Mouse (Mus musculus): ENCODE data around the gene Rasgef1b. TPM values are rescaled to one million over a fixed set of nuclear protein-coding genes. Genes with fewer than 3 reads are reported as not detected.

Rasgef1b gene
- 55.4 and 63.5 TPM in 2 replicates for polyA plus RNA-seq (2012; rRNA removed)

DNA sequence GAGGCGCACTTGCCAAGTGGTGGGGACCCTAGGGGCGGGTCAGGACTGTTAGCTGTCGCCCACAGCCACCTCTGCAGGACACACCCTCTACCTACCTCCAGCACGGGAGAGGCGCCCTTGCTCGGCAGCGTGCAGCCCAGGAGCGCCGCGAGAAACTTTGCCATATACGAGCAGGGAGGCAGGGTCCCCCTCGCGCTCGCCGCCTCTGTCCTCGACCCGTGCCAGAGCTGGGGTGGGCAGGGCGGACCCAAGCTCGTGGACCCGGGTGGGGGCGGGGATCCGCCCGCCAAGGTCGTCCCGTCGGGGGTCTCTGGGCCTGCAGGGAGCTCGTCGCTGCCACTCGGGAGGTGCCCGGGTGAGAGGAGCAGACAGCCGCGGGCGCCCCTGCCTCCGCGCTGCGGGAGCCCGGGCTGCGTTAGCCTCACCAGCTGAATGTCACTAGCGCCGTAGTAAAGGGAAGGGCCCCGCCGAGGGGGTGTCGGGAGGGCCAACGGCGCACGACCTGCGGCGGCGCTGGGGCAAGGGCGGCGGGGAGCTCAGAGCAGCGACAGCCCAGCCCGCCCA lies at the start of gene Rasgef1b:
Gene Rasgef1b (minus strand): TSS at position 417 of the 564 bp plus-strand sequence.
- no peak for TF ChIP-seq CTCF (IDR thresholded peaks at IDR 0.05; ENCODE audit: extremely low read depth, insufficient read depth, low read length)
- no peak for TF ChIP-seq POLR2A (IDR thresholded peaks at IDR 0.05; ENCODE audit: extremely low read depth, insufficient read depth, low read length)
- Histone ChIP-seq H3K4me1 (ENCODE audit: control insufficient read depth, insufficient read depth, low read length) (no peaks in the 10 kb centered on the region; the same call in none of the 2 replicates), H3K4me3 (ENCODE audit: insufficient read depth, low read length) (peak within 1 kb of the TSS; percentile 54), H3K27ac (ENCODE audit: insufficient read depth, low read length) (0 out of 2 replicates have a peak within 1 kb of the TSS, but pooled peaks have one; percentile 29)

GRCm38 (mm10) chr5:99775342-99775741 lies 46.5 kb upstream of the Rasgef1b start:
- no peak overlapping the region for H3K4me3 ChIP-seq (ENCODE audit: insufficient read depth, low read length)
- H3K27ac ChIP-seq (ENCODE audit: insufficient read depth, low read length): no peak overlapping the region
- H3K4me1 ChIP-seq (ENCODE audit: control insufficient read depth, insufficient read depth, low read length): no peaks in the 10 kb centered on the region
- TF ChIP-seq POLR2A (IDR thresholded peaks at IDR 0.05; ENCODE audit: extremely low read depth, insufficient read depth, low read length) (no peak), CTCF (IDR thresholded peaks at IDR 0.05; ENCODE audit: extremely low read depth, insufficient read depth, low read length) (no peak)

DNA sequence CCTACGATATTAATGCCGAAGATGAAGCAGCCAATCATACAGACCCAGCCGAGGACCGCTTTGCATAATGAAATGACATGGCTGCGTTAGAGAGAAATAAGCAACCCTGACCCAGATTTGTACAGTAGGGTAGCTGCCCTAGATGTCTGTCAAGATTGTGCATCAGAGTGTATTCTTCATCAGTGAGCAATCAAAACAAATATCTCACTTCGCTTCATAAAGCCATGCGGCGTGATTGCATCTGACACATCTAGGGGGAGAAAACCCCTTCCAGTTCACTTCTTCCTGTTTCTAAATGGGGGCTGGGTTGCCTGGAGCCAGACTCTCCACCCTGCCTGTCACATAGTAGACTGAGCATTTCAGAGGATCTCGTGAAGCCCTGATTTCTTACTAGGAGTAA lies 44.4 kb upstream of the Rasgef1b start:
- Histone ChIP-seq H3K4me1 (ENCODE audit: control insufficient read depth, insufficient read depth, low read length) (no peaks in the 10 kb centered on the region), H3K27ac (ENCODE audit: insufficient read depth, low read length) (no peak overlapping the region), H3K4me3 (ENCODE audit: insufficient read depth, low read length) (no peak overlapping the region)
- no peak for TF ChIP-seq CTCF (IDR thresholded peaks at IDR 0.05; ENCODE audit: extremely low read depth, insufficient read depth, low read length)

GRCm38 (mm10) chr5:99764246-99764645 lies 35.4 kb upstream of the Rasgef1b start:
- no peak overlapping the region for H3K27ac ChIP-seq (ENCODE audit: insufficient read depth, low read length)
- no peaks in the 10 kb centered on the region for H3K4me1 ChIP-seq (ENCODE audit: control insufficient read depth, insufficient read depth, low read length)
- no peak for TF ChIP-seq POLR2A (IDR thresholded peaks at IDR 0.05; ENCODE audit: extremely low read depth, insufficient read depth, low read length)
- TF ChIP-seq CTCF (IDR thresholded peaks at IDR 0.05; ENCODE audit: extremely low read depth, insufficient read depth, low read length): no peak
- no peak overlapping the region for H3K4me3 ChIP-seq (ENCODE audit: insufficient read depth, low read length)

- no peak for TF ChIP-seq POLR2A (IDR thresholded peaks at IDR 0.05; ENCODE audit: extremely low read depth, insufficient read depth, low read length)
- no peak for TF ChIP-seq CTCF (IDR thresholded peaks at IDR 0.05; ENCODE audit: extremely low read depth, insufficient read depth, low read length)
- Histone ChIP-seq H3K27ac (ENCODE audit: insufficient read depth, low read length) (no peak overlapping the region), H3K4me1 (ENCODE audit: control insufficient read depth, insufficient read depth, low read length) (no peaks in the 10 kb centered on the region), H3K4me3 (ENCODE audit: insufficient read depth, low read length) (no peak overlapping the region)
Observed at GRCm38 (mm10) chr5:99758859-99759258, 30.0 kb upstream of the Rasgef1b start.

GRCm38 (mm10) chr5:99753843-99754242 lies 25.0 kb upstream of the Rasgef1b start:
- Histone ChIP-seq H3K27ac (ENCODE audit: insufficient read depth, low read length) (no peak overlapping the region), H3K4me1 (ENCODE audit: control insufficient read depth, insufficient read depth, low read length) (no peaks in the 10 kb centered on the region), H3K4me3 (ENCODE audit: insufficient read depth, low read length) (peak overlapping the region; percentile 17)
- TF ChIP-seq CTCF (IDR thresholded peaks at IDR 0.05; ENCODE audit: extremely low read depth, insufficient read depth, low read length) (no peak), POLR2A (IDR thresholded peaks at IDR 0.05; ENCODE audit: extremely low read depth, insufficient read depth, low read length) (no peak)

DNA sequence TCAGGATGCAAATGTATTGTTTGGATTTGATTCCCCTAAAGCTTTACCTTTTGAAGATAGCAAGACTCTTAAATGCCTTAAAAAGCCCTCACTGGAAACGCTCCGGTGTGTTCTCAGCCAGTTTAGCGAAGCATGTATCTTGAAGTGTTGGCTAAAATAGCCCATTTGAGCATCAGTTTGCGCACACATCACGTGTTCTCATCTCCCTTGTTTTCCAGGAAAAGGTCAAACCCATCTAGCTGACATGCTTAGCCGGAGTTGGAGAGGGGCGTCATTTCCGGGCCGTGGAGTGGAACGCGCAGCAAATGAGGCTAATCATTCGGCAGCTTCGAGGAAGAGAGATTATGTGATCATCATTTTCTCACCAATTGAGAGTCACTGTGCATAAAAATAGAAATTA lies 24.5 kb upstream of the Rasgef1b start:
- H3K27ac ChIP-seq (ENCODE audit: insufficient read depth, low read length): no peak overlapping the region
- peak overlapping the region; percentile 17 for H3K4me3 ChIP-seq (ENCODE audit: insufficient read depth, low read length)
- TF ChIP-seq CTCF (IDR thresholded peaks at IDR 0.05; ENCODE audit: extremely low read depth, insufficient read depth, low read length) (no peak), POLR2A (IDR thresholded peaks at IDR 0.05; ENCODE audit: extremely low read depth, insufficient read depth, low read length) (peak; percentile 42; the same call in 1 of the 2 replicates)
- H3K4me1 ChIP-seq (ENCODE audit: control insufficient read depth, insufficient read depth, low read length): no peaks in the 10 kb centered on the region

DNA sequence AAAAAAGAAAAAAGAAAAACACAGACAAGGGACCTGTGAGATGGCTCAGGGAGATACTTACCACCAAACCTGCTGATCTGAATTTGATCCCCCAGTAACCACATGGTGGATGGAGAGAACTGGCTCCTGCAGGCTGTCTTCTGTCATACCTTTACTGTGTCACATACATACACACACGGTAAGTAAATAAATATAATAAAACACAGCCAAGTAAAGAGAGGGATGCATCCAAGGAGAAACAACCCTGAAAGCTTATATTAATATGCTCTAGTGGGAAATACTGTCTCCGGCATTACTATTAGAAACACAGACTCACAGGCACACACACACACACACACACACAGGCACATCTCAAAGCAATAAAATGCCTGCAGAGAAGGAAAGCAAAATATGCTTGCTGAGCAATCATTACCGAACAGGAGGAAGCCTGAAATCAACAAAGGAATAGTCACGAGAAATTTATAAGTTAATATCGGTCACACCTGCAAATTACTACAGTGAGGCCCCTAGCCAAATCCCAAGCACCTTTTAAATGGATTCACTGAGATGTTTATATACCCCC lies 23.9 kb upstream of the Rasgef1b start:
- no peak overlapping the region for H3K27ac ChIP-seq (ENCODE audit: insufficient read depth, low read length)
- TF ChIP-seq CTCF (IDR thresholded peaks at IDR 0.05; ENCODE audit: extremely low read depth, insufficient read depth, low read length) (no peak), POLR2A (IDR thresholded peaks at IDR 0.05; ENCODE audit: extremely low read depth, insufficient read depth, low read length) (no peak)
- no peaks in the 10 kb centered on the region for H3K4me1 ChIP-seq (ENCODE audit: control insufficient read depth, insufficient read depth, low read length)
- H3K4me3 ChIP-seq (ENCODE audit: insufficient read depth, low read length): peak overlapping the region; percentile 17

GRCm38 (mm10) chr5:99748417-99748816 lies 19.6 kb upstream of the Rasgef1b start:
- H3K27ac ChIP-seq (ENCODE audit: insufficient read depth, low read length): no peak overlapping the region
- H3K4me3 ChIP-seq (ENCODE audit: insufficient read depth, low read length): no peak overlapping the region
- no peaks in the 10 kb centered on the region for H3K4me1 ChIP-seq (ENCODE audit: control insufficient read depth, insufficient read depth, low read length)
- no peak for TF ChIP-seq CTCF (IDR thresholded peaks at IDR 0.05; ENCODE audit: extremely low read depth, insufficient read depth, low read length)
- no peak for TF ChIP-seq POLR2A (IDR thresholded peaks at IDR 0.05; ENCODE audit: extremely low read depth, insufficient read depth, low read length)

DNA sequence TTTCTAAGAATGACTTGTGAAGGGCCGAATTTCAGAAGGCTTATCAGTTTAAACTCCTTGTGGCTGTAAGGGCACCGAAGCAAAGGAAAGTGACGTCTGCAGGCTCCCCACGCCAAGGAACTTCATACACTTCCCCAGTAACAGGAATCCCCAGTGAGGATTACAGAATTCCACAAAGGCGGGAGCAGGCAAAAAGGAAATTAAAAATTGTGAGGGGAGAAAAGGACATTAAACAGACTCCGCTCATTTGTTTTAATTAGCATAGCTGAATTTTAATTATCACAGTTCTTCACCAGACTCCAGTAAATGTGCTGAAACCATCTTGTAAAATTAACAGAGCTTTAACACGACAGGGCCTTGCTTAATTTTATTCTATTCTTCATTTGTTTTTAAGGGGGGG lies 17.2 kb upstream of the Rasgef1b start:
- Histone ChIP-seq H3K4me1 (ENCODE audit: control insufficient read depth, insufficient read depth, low read length) (no peaks in the 10 kb centered on the region), H3K27ac (ENCODE audit: insufficient read depth, low read length) (no peak overlapping the region), H3K4me3 (ENCODE audit: insufficient read depth, low read length) (no peak overlapping the region)
- TF ChIP-seq POLR2A (IDR thresholded peaks at IDR 0.05; ENCODE audit: extremely low read depth, insufficient read depth, low read length): no peak
- TF ChIP-seq CTCF (IDR thresholded peaks at IDR 0.05; ENCODE audit: extremely low read depth, insufficient read depth, low read length): no peak

All from cortical plate, adult 2 months (tissue).